Mouse (Mus musculus) cerebellum, adult (tissue): ENCODE measurements around the gene Alpk3.

Experiments used
- ATAC-seq: cut with Nextera tagmentation; 2 replicates; pipeline ENCODE4 v1.9.2; 2017; ENCODE audit warnings: mild to moderate bottlenecking, moderate library complexity, mixed read lengths; ENCODE audit not compliant: insufficient number of reproducible peaks, low FRiP score, low TSS enrichment

Alpk3 gene

DNA sequence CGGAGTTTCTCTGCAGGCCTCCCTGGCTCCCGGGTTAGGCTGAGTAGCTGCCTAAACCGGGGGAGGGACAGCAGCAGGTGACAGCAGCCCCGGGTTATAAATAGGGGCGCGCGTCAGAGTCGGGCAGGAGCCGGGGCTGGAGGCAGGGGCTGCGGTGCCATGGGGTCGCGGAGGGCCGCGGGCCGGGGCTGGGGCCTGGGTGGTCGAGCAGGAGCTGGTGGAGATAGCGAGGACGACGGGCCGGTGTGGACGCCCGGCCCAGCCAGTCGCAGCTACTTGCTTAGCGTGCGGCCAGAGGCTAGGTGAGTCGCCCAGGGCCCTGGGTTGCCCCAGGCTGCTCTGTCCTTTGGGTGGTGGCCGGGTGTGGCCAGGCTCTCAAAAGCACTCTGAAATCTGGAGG lies at the start of gene Alpk3:
TSS of gene Alpk3 (plus strand) at position 130 of the 400 bp plus-strand sequence.
- no peak for ATAC-seq

GRCm38 (mm10) chr7:81008285-81008684 lies 49.1 kb upstream of the Alpk3 start:
- no peak for ATAC-seq

GRCm38 (mm10) chr7:81011576-81011975 lies 45.8 kb upstream of the Alpk3 start:
- ATAC-seq, result no peak

DNA sequence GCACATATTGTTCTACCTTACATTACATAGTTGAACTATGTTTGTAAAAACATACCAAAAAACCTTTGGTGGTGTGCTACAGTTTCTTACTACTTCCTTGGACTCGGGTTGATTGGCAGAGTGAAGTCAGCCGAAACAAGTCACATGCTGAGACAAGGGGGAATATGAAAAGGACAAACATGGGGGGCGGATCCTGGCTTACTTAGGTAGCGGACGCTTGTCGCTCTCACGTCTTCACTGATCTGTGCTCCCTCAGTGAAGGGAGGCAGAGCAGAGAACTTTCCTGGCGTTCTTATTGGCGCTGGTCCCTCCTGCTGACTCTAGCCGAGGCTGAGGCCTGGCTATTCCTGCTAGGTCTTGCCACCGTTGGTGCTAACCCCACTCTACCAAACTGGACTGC lies 37.1 kb upstream of the Alpk3 start:
- no peak for ATAC-seq

DNA sequence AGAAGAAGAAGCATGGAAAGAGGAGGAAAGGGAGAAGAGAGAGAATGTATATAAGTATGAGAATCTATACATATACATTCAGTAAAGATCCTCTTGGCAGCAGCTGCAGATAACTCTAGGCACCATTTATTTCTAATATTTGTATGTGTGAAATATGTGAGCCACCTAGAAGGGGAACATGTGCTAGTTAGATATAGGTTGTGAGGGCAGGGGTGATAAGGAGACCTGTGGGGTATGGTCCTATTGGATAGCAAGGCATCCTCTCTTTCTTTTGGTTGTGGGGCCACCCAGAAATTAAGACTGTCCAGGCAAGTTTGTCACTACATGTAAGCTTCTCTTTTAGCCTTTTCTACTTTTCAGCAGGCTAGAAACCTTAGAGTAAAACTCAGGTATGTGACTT lies 34.7 kb upstream of the Alpk3 start:
- no peak for ATAC-seq

DNA sequence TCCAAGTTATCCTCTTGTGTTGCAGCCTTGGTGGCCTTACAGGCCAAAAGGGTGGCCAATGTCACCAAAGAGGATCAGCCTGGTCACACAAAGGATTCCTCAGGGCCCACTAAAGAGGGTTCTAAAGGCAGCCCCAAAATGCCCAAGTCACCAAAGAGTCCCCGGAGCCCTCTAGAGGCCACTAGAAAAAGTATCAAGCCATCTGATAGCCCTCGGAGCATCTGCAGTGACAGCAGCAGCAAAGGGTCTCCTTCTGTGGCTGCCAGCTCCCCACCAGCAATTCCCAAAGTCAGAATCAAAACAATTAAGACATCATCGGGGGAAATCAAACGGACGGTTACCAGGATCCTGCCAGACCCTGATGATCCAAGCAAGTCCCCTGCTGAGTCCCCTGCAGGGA lies 33.3 kb upstream of the Alpk3 start:
- ATAC-seq, result peak; percentile 40; the same call in 1 of the 2 replicates

DNA sequence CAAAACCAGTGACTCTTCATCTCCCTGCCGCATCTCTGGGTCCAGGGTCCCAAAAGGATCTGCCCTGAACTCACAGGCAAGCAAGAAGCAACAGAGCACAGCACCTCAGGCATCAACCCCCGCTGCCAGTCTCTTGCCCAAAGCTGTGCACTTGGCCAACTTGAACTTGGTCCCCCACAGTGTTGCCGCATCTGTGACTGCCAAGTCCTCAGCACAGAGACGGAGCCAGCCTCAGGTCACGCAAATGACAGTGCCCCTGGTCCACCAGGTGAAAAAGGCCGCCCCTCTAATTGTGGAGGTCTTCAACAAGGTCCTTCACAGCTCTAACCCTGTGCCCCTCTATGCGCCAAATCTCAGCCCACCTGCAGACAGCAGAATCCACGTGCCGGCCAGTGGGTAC lies 32.7 kb upstream of the Alpk3 start:
- peak; percentile 64; the same call in 1 of the 2 replicates for ATAC-seq

DNA sequence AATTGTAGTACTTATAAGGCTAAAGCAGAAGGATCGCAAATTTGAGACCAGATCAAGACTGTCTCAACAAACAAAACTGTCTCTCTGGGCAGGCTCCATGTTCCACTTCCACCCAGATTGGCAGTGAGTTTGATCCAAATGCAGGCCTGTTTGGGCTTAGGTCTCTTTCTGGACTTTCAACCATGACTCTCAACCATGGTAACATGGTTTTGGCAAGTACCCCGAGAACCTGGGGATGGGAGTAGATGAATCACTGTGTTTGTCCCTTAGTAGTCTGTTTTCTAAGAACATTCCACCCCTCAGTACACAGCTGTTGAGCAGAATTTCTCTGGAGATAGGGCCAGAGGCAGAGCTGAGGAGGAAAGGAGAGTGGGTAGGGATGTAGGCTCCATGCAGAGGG lies 31.6 kb upstream of the Alpk3 start:
- no peak for ATAC-seq

DNA sequence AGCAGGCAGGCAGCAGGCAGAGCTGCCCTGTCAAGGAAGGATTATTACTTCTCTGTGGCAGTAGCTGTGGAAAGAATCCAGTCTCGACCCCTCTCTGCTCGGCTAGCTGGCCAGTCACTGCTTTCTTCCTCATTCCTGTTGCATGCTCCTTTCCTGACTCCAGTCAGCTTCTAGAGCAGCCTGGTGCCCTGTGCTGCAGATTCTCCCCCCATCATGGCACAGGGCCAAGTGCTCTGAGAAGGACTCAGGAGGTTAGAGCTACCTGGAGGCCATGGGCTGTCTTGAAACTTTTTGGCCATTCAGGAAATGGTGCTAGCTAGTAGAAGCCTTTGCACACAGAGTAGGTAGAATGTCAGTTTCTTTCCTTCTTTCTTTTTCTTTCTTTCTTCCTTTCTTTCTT lies 17.7 kb upstream of the Alpk3 start:
- no peak for ATAC-seq

DNA sequence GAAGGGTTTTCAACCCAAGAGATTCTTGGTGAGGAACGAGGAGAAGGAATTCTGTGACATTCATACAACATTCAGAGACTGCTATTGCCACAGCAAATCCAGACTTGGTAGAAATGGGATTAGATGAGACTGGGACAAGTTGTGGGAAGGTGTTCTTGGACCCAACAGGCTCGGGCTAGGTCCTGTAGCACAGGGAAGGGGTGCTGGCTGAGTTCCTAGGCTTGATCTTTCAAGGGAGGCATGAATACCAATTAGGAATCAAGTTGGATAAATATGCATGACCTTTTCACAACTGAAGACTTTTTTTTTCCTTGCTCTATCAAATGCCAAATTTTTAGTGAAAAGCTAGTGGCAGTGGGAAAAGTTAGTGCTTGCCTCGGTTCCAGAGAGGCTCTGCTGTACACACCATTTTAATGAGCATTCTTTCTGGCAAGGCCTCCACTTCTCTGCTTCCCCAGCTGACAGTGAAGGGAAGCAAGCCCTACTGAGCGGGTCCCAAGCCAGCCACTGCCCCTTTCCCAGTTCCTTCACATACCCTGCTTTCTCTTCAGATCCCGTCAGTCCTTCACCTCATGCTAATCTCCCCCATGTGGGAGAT lies 14.3 kb upstream of the Alpk3 start:
- ATAC-seq, result no peak

DNA sequence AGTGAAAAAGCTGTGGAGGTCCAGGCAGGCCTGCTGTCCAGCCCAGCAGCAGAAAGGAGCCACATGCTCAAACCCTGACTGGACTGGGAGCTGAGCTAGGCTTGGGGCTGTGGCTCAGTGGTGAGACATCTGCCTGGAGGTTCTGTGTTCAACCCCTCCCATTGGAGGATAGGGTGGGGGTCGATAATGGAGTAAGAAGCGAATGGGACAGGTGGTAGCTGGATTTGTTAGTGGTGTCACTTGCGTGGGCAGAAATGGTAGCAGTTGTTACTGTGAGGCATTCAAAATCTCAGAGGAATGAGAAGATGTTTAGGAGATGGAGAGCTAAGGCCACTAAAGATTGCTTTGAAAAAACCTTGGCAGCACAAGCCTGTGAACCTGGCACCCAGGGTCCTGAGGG lies 9.6 kb upstream of the Alpk3 start:
- ATAC-seq, result no peak

- no peak for ATAC-seq
Measured at GRCm38 (mm10) chr7:81048513-81048912, 8.9 kb upstream of the Alpk3 start.

- ATAC-seq, result no peak
Measured at GRCm38 (mm10) chr7:81049966-81050365, 7.4 kb upstream of the Alpk3 start.

DNA sequence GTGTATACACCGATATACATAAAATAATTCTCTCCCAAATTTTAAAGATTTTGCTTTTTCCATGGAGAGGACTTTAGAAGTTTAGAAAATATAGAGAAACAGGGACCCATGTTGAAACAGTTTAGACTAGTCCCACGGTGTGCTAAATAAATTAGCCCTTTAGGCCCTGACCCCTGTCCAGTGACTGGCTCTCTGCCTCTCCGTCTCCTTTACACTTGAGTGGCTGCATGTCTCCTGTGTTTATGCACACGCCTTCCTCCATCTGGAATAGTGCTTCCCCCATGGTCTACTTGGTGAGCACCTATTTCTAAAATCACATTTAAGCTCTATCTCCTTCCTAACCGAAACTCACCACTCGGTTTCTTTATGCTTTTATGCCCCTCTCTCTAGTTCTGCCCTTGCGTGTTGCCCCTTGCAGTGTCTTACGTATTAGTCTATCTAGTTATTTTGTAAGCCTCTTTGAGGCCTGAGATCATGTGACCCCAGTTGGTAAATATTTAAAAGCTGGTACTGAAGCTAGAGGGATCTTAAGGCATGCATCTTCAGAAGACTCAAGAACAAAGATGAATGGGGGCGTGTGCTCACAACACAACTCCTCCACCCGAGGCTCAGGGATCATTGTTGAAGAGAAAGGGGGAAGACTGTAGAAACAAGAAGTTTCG lies 1.6 kb upstream of the Alpk3 start:
- ATAC-seq, result no peak

- ATAC-seq, result no peak
Measured at GRCm38 (mm10) chr7:81057901-81058711, 706 bp downstream of the Alpk3 start.

- ATAC-seq, result no peak
Measured at GRCm38 (mm10) chr7:81058712-81059154, 1.3 kb downstream of the Alpk3 start.

DNA sequence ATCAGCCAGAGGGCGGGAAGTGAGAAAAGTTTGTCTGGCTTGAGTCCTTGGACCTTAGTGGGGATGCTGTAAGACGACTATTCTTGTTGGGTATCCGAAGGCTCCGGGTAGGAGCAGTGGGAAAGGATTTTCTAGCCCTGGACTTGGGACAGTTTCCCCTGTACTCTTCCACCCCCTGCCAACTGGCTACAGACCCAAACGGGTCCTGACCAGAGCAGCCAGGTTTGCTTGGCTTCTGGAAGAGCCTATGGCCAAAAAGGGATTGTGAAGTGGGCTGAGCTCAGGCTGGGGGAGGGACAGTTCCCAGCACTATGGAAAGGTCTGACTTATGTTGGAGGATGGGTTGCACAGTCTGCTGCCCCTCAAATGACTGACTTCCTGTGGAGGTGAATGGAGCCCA lies 2.0 kb downstream of the Alpk3 start:
- no peak for ATAC-seq

DNA sequence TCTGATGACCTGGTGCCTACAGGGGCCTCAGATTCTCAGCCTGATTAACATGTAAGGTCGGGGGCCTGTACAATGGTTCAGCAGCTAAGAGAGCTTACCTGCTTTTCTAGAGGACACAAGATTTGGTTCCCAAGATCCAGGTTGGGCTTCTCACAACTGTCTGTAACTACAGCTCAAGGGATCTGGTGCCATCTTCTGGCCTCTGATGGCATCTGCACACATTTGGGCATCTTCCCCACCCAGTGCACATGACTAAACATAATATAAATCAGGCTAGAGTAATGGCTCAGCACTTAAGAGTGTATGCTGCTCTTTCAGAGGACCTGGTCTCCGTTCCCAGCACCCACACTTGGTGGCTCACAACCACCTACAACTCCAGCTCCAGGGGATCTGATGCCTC lies 3.5 kb downstream of the Alpk3 start:
- ATAC-seq, result no peak

DNA sequence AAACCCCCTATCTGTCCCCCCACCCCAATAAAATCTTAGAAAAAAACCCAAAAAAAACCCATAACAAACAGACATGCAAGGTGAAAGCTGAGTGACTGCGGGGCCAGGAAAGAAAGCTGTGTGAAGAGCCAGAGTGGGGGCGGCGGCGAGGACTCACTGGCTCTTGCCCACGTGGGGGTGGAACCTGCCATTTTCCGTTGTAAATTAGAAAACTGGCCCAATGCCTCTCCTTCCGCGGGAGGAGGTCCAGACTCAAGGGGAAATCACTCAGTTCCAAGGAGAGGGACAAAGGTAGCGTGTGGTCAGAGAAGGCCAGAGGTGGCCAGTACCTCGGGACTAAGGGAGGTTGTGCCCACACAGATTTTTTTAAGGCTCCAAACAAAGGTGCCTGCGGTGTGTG lies 4.5 kb downstream of the Alpk3 start:
- no peak for ATAC-seq

DNA sequence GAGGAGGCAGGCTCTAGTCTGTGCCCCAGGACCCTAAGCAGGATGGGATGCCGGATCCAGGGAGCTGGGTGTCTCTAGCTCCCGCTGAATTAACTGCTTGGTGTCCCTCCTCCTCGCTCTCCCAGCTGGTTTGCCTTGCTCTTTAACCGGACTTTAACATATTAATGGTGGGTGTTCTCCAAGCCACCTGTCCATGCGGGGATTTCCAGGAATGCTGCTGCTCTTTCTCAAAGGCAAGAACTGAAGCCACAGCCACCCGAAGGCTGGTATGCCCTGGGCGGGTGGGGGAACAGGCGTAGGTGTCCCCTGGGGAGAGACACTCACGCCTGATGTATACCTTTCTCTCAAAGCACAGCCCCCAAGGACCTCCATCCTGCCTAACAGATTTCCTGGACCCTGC lies 5.9 kb downstream of the Alpk3 start:
- ATAC-seq, result no peak

- ATAC-seq, result no peak
Measured at GRCm38 (mm10) chr7:81066714-81067113, 9.3 kb downstream of the Alpk3 start.
